Mouse (Mus musculus) mouse trophoblast stem cell (cell line): ENCODE data around the gene Slc39a2.
"Not testable (repeated sequence)": the region's sequence is repeated elsewhere in the genome, so short reads cannot be mapped to it uniquely, and the experiment has no call there.

Source experiments
- in situ Hi-C, 2 experiments: fragments of 300-500 bp; cut with MseI, MboI; formaldehyde crosslinking; loops; 2 replicates in 1 of 2; 3 replicates in 1 of 2; pipeline ENCODE4 v1.15.1; 2025

The Slc39a2 gene

DNA sequence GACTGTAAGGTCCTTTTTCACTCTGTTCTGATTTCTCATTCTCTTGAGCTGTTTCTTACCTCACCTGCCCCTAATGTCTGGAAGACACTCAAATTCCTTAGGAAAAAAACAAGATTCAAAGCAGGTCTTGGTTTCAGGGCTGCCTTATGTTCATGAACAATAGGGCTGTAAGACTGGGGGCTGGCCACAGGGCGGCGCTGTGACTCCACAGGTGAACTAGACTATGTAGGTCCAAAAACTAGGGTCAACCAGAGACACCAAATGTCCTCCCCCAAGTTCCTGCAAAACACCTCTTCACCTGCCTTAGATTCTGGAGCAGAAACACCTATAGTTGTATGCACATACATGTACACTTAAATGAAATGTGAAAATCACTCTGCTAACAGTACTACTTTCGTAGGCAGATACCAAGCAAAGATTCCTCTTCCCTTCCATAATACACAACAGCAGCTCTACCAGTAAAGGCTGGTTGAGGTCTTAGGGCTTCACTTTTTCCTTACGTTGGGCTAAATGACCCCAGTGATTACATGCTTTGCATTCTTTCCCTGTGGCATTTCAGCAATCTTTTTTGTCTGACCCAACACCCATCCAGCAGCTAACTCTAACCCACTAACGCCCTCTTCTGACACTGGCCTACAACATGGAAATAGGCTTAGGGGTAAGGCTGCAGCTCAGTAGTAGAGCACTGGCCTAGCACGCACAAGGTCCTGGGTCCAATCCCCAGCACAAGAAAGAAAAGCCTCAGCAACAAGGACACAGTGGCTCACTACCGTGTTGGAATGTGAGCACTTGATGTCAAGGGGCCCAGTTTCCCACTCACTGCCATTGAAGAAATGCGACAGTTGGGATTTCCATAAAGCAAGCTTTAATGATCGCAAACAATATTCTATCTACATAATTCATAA lies 10.4 kb downstream of the Slc39a2 start:
- in situ Hi-C loops = loop anchor here in 1 of 2 experiments (10.0 kb wide), 1 partner anchor 102 kb away; no protein-coding TSS in a partner anchor

- in situ Hi-C loops = loop anchor here in 1 of 2 experiments (10.0 kb wide), 1 partner anchor 101 kb away; no protein-coding TSS in a partner anchor
Measured at GRCm38 (mm10) chr14:51903782-51904181, 11.1 kb downstream of the Slc39a2 start.

DNA sequence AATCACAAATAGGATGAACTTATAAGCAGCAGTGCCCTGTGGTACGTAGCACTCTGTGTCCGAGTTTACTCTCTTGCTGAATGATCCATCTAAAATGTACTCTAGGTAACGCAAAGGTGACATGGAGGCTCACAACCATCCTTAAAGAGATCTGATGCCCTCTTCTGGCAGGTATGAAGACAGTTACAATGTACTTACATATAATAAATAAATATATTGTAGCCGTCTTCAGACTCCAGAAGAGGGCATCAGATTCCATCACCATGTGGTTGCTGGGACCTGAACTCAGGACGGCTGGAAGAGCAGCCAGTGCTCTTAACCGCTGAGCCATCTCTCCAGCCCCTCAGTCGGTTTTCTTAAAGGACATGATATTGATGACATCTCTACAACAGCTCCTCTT lies 12.0 kb downstream of the Slc39a2 start:
- in situ Hi-C loops = loop anchor here in 1 of 2 experiments (10.0 kb wide), 1 partner anchor 100 kb away; no protein-coding TSS in a partner anchor

- in situ Hi-C loops = loop anchor here in 1 of 2 experiments (10.0 kb wide), 1 partner anchor 99 kb away; no protein-coding TSS in a partner anchor
Measured at GRCm38 (mm10) chr14:51906102-51906501, 13.4 kb downstream of the Slc39a2 start.

- in situ Hi-C loops = loop anchor here in 1 of 2 experiments (5.0 kb wide), 1 partner anchor 91 kb away; no protein-coding TSS in a partner anchor
Measured at GRCm38 (mm10) chr14:51911301-51911700, 18.6 kb downstream of the Slc39a2 start.

DNA sequence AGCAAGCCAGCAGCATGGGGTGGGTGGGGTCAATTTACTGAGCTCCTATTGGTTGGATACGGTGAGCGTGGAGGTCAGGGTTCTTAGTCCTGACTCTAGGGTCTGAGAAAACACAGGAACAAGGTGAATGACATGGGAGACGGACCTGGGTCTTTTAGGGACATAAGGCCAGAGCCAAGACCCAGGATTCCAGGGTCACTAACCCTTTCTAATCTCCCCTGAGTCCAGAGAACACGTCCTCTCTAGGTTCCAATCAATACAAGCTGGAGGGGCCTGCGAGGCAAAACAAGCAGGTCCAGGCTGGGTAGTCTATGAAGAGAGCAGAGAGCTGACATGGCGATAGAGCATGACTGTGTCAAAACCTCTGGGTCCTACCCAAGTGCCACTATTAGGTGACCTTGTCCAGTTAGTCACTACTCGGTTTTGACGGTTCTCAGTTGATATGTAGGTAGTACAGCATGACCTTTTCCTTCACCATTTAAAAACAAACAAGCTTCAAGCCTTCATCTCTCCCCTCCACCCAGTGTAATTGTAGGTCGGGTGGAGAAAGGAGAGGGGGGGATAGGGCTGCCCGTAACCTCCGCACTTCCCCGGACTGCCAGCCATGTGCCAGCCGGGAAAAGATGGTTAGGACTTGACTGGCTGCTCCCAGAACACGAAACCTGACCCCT lies 19.8 kb downstream of the Slc39a2 start:
- in situ Hi-C loops = loop anchor here in 1 of 2 experiments (5.0 kb wide), 1 partner anchor 90 kb away; no protein-coding TSS in a partner anchor

DNA sequence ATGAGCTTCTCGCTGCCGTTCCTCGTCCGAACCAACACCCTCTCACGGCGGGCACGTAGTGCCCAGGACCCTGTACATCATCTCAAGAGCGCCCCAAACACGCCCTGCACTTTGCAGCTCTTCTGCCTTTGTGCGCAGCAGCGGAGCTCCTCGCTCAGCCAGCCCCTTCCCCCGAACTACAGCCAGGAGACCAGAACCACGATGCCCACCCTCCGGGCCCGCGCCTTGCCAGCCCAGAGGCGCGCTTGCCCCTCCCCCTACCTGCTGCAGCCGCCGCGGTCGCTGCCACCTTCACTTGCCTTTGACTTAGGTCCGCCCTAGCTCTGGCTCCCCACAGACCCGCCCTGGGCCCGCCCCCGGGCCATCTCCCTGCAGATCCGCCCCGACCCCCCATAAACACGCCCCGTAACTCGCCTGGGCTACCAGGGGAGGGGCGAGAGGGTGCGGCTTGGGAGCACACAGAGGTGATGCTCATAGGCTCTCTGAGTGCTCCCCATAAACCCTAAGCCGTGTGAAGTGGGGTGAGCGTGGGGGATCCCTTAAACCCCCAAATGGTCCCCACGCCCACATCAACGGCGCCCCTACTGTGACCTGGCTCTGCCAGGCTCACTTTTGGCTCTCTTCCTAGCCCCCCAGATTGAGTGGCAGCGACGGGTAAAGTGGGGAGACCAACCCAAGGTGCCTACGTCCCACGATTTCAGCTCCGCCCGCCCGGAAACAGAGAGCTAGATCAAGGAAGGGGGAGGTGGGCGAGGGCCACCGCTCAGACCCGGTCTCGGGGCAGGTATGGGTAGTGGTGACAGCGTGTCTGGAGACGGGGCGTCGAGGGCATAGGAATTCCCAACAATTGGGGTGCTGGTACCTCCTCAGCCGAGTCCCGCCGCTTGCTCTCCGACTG lies 20.6 kb downstream of the Slc39a2 start:
- in situ Hi-C loops = loop anchor here in 1 of 2 experiments (5.0 kb wide), 1 partner anchor 89 kb away; no protein-coding TSS in a partner anchor

DNA sequence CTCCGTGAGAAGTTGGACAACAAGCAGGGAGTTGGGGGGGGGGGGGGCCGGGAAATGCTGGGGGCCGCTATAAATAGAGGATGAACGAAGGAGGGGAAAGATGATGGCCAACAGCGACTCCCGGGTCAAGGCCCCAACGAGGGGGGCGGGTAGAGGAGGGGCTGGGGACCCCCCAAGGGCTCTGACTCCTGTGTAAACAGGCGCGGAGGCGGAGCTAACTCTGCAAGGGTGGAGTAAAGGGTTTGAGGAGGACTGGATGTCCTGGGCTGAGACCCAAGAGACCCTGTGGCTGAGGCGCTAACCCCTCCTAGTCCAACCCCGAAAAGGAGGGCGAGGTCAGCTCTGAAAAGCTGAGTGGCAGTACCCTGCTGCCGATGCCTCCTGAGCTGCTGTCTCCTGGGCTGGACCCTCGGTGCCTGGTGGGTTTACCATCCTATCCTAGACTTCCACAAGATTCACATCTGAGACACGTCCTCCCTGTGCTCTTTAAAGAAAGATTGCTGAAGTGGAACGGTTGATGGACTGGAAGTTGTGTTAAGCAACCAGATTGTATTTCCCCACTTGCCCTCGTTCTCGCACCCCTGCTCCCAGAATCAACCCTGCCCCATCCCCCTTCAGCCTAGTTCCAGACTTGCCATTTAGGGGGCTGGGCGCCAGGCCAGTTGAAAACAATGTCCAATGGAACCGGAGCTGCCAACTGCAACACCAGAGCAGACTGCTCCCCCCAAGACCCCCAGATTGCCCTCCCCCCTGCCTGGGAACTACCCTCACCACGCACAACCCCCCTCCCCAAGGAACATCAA lies 21.5 kb downstream of the Slc39a2 start, which contains the start of gene Ndrg2:
Ndrg2 (minus strand) TSS at position 199 of the 803 bp plus-strand sequence.
- in situ Hi-C loops = loop anchor here in 1 of 2 experiments (5.0 kb wide), 1 partner anchor 88 kb away; no protein-coding TSS in a partner anchor

DNA sequence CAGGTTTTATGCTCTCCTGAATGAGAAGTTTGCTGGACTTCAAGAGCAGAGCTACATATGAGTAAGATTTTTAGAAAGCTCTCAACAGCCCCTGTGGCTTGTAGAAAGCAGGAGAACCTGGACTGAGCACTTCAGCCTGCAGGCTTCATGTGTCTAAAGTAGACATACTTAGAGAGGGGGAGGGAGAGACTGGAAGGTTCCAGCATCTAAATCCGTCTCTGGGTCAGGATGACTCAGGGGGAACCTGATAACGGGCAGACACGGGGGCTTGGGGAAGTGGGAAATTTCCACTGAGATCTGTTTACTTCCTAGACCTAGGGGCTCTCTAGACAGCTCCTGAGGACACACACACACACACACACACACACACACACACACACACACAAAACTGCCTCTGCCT lies 22.3 kb downstream of the Slc39a2 start:
- in situ Hi-C loops = no loop called here

GRCm38 (mm10) chr14:51916539-51916938 lies 23.9 kb downstream of the Slc39a2 start:
- in situ Hi-C loops = no loop called here

- in situ Hi-C loops = no loop called here
Measured at GRCm38 (mm10) chr14:51918125-51918524, 25.4 kb downstream of the Slc39a2 start, which contains the start of gene Tppp2. TSS of gene Tppp2 (plus strand) at chr14:51918425.

DNA sequence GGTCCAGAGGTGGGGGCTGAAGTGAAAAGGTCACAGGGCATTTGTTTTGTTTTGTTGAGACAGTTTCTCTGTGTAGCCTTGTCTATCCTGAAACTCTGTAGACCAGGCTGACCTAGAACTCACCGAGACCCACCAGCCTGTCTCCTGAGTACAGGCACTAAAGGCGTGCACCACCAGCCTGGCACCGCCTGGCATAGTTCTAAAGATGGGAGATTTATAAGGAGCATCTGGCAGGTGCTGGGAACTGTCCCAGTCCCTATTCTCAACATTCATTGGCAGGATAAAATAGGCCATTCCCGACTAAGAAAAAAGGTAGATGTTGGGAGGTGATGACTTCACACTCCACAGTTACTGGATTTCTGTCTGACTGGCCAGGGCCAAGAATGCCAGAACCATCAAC lies 26.3 kb downstream of the Slc39a2 start:
- in situ Hi-C loops = no loop called here

GRCm38 (mm10) chr14:51921759-51922570 lies 29.3 kb downstream of the Slc39a2 start:
- in situ Hi-C loops = no loop called here

- in situ Hi-C loops = no loop called here
Measured at GRCm38 (mm10) chr14:51922571-51922865, 29.8 kb downstream of the Slc39a2 start, which contains the start of gene Rnase13. TSS of gene Rnase13 (minus strand) at chr14:51922773.

- in situ Hi-C loops = no loop called here
Measured at GRCm38 (mm10) chr14:51922910-51923309, 30.2 kb downstream of the Slc39a2 start.

- in situ Hi-C loops = no loop called here
Measured at GRCm38 (mm10) chr14:51923492-51923891, 30.8 kb downstream of the Slc39a2 start.

- in situ Hi-C loops = not testable (repeated sequence)
Measured at GRCm38 (mm10) chr14:51926930-51927329, 34.2 kb downstream of the Slc39a2 start.

- in situ Hi-C loops = no loop called here
Measured at GRCm38 (mm10) chr14:51929309-51929943, 36.7 kb downstream of the Slc39a2 start.

DNA sequence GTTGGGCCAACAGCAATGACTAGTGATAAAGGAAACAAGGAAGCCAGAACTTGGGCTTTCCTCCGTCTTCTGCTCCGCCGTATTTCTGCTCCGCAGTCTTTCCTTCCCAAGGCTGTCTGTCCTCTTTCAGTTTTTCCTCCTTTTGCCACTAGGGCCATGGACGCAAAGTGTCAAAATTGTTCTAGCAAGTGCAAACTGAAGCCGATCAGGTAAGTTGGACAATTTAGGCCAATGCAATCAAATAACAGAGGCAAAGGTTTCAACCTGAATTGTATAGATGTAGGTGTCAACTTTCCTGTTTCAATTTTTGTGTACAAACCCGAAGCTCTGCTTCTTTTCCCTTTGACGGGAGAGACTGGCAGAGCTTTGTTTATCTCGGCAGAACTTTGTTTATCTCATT lies 37.3 kb downstream of the Slc39a2 start:
- in situ Hi-C loops = no loop called here
